Mouse (Mus musculus): ENCODE data around the gene Pml. TPM values are rescaled to one million over a fixed set of nuclear protein-coding genes. Genes with fewer than 3 reads are reported as not detected.

Pml gene
- polyA plus RNA-seq, 3 experiments from 2014 or later: 40.6 to 53.9 (median 40.9) TPM

GRCm38 (mm10) chr9:58232374-58232773, 17.2 kb downstream of the Pml start:
- no peak for ATAC-seq

- ATAC-seq: no peak
These were observed 17.8 kb downstream of the Pml start for GRCm38 (mm10) chr9:58231746-58232145.

GRCm38 (mm10) chr9:58228777-58229466, 20.7 kb downstream of the Pml start:
- no peak for ATAC-seq

GRCm38 (mm10) chr9:58225915-58226913, 23.4 kb downstream of the Pml start:
- peak; percentile 64 for ATAC-seq

GRCm38 (mm10) chr9:58224356-58224755, 25.2 kb downstream of the Pml start:
- no peak for ATAC-seq

- no peak for ATAC-seq
These were observed 29.2 kb downstream of the Pml start for GRCm38 (mm10) chr9:58220218-58220903.

GRCm38 (mm10) chr9:58218539-58218938, 31.0 kb downstream of the Pml start:
- no peak for ATAC-seq

GRCm38 (mm10) chr9:58216402-58216801, 33.2 kb downstream of the Pml start:
- ATAC-seq: no peak

GRCm38 (mm10) chr9:58214519-58215180, 34.9 kb downstream of the Pml start:
- ATAC-seq: no peak

- ATAC-seq: no peak
These were observed 35.7 kb downstream of the Pml start for GRCm38 (mm10) chr9:58213865-58214264.

GRCm38 (mm10) chr9:58213377-58213776, 36.2 kb downstream of the Pml start:
- ATAC-seq: no peak

- no peak for ATAC-seq
These were observed 39.3 kb downstream of the Pml start for GRCm38 (mm10) chr9:58210304-58210627.

GRCm38 (mm10) chr9:58209462-58210303, 39.9 kb downstream of the Pml start:
- ATAC-seq: no peak

- ATAC-seq: no peak
These were observed 43.6 kb downstream of the Pml start for GRCm38 (mm10) chr9:58206013-58206412.

GRCm38 (mm10) chr9:58204448-58205000, 45.1 kb downstream of the Pml start:
- ATAC-seq: peak; percentile 64

- ATAC-seq: peak; percentile 74
These were observed 45.8 kb downstream of the Pml start, which contains the start of the genes Islr and Islr2 for GRCm38 (mm10) chr9:58203516-58204447. TSS of gene Islr (minus strand) at chr9:58204306. TSS of gene Islr2 (minus strand) at chr9:58204319.

- ATAC-seq: no peak
These were observed 46.7 kb downstream of the Pml start for GRCm38 (mm10) chr9:58202676-58203453.

- no peak for ATAC-seq
These were observed 47.6 kb downstream of the Pml start for GRCm38 (mm10) chr9:58201861-58202549.
